Mouse (Mus musculus) embryonic facial prominence, embryonic 10.5 days (tissue): ENCODE data around the gene Adh6a. TPM values are rescaled to one million over a fixed set of nuclear protein-coding genes. Genes with fewer than 3 reads are reported as not detected.

Experiments
- DNase-seq: peaks from one replicate; pipeline ENCODE4 v3.0.0-alpha.2; 2017; ENCODE audit warnings: low spot score
- H3K27ac ChIP-seq: fragments of 300-500 bp; sonication (generic); replicated peaks from 2 replicates; pipeline ENCODE4 v1.5.1; 2016; ENCODE audit warnings: mild to moderate bottlenecking
- H3K27me3 ChIP-seq: fragments of 300-500 bp; sonication (generic); replicated peaks from 2 replicates; pipeline ENCODE4 v1.6.1; 2016; ENCODE audit warnings: low read depth, mild to moderate bottlenecking; ENCODE audit not compliant: poor library complexity, severe bottlenecking
- H3K36me3 ChIP-seq: fragments of 300-500 bp; sonication (generic); replicated peaks from 2 replicates; pipeline ENCODE4 v1.6.1; 2016; ENCODE audit warnings: mild to moderate bottlenecking, moderate library complexity
- H3K4me1 ChIP-seq: fragments of 300-500 bp; sonication (generic); 2 replicates; pipeline ENCODE4 v1.6.1; 2016
- H3K4me3 ChIP-seq: fragments of 300-500 bp; sonication (generic); 2 replicates; pipeline ENCODE4 v1.5.1; 2016; ENCODE audit warnings: mild to moderate bottlenecking, moderate library complexity
- H3K9me3 ChIP-seq: fragments of 300-500 bp; sonication (generic); 2 replicates; pipeline ENCODE4 v1.6.1; 2016; ENCODE audit warnings: mild to moderate bottlenecking
- WGBS: fragments of 180-500 bp; shearing (Covaris S2); methylation state at CpG from one replicate; pipeline ENCODE4 v1.1.7; 2016; 5-methylcytosine and 5-hydroxymethylcytosine counted together
- polyA plus RNA-seq: library from polyadenylated mRNA; unstranded; fragments of >200 nt; fragmentation: Nextera tagmentation; extraction: Ambion mirVana; gene quantifications from 2 replicates; pipeline ENCODE4 v1.2.1, GENCODE M21; 2016

Adh6a gene
- polyA plus RNA-seq, 1 experiment from 2014 or later: not detected

DNA sequence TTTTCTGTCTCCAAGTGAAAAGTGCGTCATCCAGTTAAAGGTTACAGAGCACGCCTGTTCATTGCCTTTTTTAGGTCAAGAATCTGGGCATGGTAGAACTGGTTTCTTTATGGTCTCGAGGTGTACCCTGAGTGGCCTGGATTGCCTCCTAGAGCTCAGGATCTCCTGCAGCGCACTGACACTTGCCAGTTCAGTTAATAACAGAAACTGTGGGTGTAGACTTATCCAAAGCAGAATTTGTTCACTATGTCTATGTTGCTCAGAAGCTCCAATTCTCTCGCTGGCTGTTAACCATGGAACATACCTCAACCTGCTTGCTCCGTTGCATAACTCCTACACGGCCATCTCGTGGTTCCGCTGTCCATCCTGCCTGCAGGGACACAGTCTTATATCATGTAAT is 13.0 kb upstream of the Adh6a start:
- no peaks in the 10 kb centered on the region for H3K27me3 ChIP-seq
- peaks cover 17% of the 10 kb centered on the region for H3K4me1 ChIP-seq
- H3K36me3 ChIP-seq: no peaks in the 10 kb centered on the region
- no peak overlapping the region for H3K27ac ChIP-seq
- H3K4me3 ChIP-seq: no peak overlapping the region
- no peak for DNase-seq
- peaks cover 11% of the 10 kb centered on the region for H3K9me3 ChIP-seq
- WGBS: 92% methylated on average over 9 of the region's 9 CpGs

DNA sequence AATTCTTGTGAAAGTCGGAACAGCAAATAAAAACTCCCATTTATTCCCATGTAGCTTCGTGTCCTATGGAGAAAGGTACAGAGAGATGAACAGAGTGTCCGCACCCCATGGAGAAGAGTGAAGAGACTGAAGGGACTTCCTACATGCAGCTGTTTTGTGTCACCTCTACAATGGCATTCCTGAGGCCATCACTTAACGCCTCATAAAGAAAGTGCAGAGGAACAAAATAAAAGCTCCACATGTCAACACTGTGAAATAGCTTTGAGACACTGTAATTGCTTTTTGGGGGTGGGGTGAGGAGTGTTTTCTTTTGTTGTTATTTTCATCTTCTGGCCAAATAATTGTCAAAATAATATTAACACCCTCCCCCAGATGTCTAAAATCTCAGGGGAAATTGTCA is 10.4 kb upstream of the Adh6a start:
- H3K27ac ChIP-seq: no peak overlapping the region
- H3K27me3 ChIP-seq: no peaks in the 10 kb centered on the region
- H3K4me3 ChIP-seq: no peak overlapping the region
- H3K9me3 ChIP-seq: peaks cover 10% of the 10 kb centered on the region
- no peak for DNase-seq
- H3K4me1 ChIP-seq: peaks cover 31% of the 10 kb centered on the region
- no peaks in the 10 kb centered on the region for H3K36me3 ChIP-seq
- WGBS: 75% methylated on average over 4 of the region's 4 CpGs

DNA sequence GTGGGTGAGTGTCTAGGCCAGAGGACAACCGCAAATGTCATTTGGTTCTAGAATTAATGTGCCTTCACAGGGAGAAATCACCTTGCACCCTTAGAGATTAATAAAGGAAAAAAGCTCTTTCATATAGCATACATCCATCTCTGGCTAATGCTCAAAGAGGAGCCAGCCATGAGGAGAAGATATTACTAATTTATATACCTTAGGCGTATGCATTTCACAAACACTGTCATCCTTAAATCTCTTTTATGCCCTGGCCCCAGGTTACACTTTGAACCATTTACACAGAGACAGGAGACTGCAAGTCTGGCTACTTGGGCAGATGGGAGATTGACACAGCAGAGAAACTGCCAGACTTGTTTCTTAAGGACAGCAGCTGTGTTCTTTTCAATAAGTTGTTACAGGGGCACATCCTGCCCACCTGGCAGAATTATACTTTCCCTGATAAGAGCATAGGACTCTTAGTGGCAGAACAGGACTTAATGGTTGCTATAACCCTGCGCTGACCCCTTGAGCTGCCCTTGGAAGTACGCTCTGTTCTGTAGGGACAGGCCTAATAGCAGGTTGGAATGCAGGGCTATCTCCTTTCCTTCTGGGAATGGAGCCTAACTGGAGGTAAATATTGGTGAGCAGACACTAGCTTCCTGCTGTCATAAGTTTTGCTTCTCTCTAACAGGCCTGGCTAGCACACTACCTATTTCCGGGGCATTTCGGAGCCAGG is 9.2 kb upstream of the Adh6a start:
- WGBS: 79% methylated on average over 6 of the region's 6 CpGs
- H3K4me3 ChIP-seq: no peak overlapping the region
- H3K9me3 ChIP-seq: 0 out of 2 replicates have a peak, but pooled peaks cover 2% of the 10 kb centered on the region
- no peak overlapping the region; the same call in 1 of the 2 replicates for H3K27ac ChIP-seq
- DNase-seq: peak; percentile 12
- H3K36me3 ChIP-seq: no peaks in the 10 kb centered on the region
- no peaks in the 10 kb centered on the region for H3K27me3 ChIP-seq
- peaks cover 31% of the 10 kb centered on the region for H3K4me1 ChIP-seq

DNA sequence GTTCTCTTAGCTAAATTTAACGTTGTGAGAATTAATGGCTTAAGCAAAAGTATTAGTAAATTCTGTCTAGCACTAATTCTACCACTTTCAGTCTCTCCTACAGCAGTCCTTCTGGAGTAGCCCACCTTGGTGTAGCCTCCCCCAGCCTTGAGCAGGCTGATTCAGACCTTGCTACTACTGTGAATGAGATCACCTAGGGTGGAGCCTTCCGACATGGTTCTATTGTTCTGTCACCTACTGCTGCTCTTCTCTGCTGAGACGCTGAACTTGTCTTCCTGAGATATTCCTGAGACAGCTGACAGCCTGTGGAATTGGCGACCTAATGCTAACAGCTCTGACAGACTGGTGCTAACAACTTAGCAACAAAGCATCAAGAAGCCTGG is 8.6 kb upstream of the Adh6a start:
- 64% methylated on average over 4 of the region's 4 CpGs for WGBS
- H3K27me3 ChIP-seq: no peaks in the 10 kb centered on the region
- H3K4me1 ChIP-seq: peaks cover 31% of the 10 kb centered on the region
- H3K4me3 ChIP-seq: no peak overlapping the region
- H3K36me3 ChIP-seq: no peaks in the 10 kb centered on the region
- H3K9me3 ChIP-seq: no peaks in the 10 kb centered on the region
- no peak overlapping the region for H3K27ac ChIP-seq
- no peak for DNase-seq

DNA sequence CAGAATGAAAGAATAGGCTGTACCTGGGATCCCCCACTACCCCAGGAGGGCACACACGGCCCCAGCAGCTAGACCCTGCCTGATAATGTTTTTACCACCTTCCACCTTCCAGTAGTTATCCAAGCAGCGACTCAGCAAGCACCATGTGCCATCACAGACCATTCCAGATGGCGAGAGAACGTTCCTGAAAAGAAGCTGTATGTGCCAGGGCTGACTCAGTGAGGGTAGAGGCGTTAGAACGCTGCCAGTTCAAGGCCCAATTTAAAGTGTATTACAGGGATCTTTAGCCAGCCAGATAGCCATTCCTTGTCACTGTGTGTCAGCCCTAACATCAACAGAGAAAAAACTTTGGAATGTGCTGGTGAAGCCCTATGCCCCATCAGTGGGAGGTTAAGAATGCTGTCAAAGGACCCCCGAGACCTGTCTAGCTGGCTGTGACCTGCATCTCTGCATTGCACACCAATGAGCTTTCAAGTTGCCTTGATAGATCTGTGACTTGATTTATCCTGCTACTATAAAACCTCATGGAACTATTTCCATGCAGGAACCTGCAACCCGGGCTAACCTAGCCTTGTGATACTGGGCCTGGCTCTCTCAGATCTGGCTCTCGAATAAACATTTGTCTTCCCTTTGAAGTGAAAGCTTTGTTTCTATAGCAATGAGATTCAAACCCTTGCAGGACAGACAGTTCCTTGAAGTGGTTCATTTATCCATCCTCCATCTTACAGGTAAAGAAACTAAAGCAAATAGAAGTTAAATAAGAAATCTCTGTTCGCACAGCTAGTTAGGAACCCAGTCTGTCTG is 7.4 kb upstream of the Adh6a start:
- H3K27ac ChIP-seq: peak overlapping the region; percentile 54; the same call in 1 of the 2 replicates
- no peaks in the 10 kb centered on the region for H3K36me3 ChIP-seq
- WGBS: 74% methylated on average over 10 of the region's 10 CpGs
- H3K9me3 ChIP-seq: no peaks in the 10 kb centered on the region
- no peak overlapping the region for H3K4me3 ChIP-seq
- DNase-seq: no peak
- H3K4me1 ChIP-seq: peaks cover 31% of the 10 kb centered on the region
- H3K27me3 ChIP-seq: no peaks in the 10 kb centered on the region

DNA sequence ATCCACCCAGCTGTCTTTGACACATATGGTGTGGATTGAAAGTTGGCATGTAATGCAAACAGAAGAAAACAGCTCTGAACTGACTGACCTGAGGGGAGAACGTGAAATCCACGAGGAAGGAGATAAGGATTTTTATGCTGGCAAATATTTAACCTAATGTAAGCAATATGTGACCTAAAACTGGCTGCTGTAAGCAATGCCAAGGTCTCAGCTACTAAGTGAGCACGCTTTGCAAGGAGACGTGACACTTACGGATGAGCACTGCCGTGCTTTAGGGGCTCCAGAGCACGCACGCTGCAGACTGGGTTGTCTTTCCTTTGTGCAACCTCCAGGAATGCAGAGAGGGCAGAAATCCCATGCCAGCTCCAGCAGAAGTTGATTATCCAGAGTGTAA is 6.8 kb upstream of the Adh6a start:
- DNase-seq: no peak
- peak overlapping the region; percentile 54 for H3K27ac ChIP-seq

DNA sequence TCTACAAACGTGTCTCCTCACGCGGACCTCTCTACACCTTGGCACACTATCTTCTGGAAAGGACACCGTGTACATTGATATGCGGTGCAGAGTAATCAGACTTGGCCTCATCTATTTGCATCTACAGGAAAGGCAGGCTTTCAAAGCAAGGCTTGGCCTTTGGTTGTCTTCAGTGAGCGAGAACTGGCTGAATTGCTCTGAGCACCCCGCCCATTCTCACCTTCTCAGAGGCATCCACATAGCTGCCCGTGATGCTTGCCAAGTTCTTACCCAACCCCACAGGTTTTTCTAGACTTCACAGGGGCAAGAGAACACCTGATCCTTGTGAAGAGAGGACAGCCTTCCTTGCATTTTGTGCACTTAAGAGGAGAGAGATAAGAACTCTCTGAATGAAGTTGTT is 3.2 kb upstream of the Adh6a start:
- H3K4me1 ChIP-seq: peaks cover 15% of the 10 kb centered on the region
- H3K36me3 ChIP-seq: no peaks in the 10 kb centered on the region
- no peak overlapping the region for H3K27ac ChIP-seq
- no peak for DNase-seq
- 91% methylated on average over 8 of the region's 8 CpGs for WGBS
- no peaks in the 10 kb centered on the region for H3K27me3 ChIP-seq
- no peaks in the 10 kb centered on the region for H3K9me3 ChIP-seq
- H3K4me3 ChIP-seq: no peak overlapping the region

More for the DNA sequence above, 6.8 kb upstream of the Adh6a start:
- Histone ChIP-seq H3K27me3 (no peaks in the 10 kb centered on the region), H3K4me3 (no peak overlapping the region), H3K36me3 (no peaks in the 10 kb centered on the region), H3K4me1 (peaks cover 31% of the 10 kb centered on the region), H3K9me3 (no peaks in the 10 kb centered on the region)
- WGBS: 59% methylated on average over 8 of the region's 8 CpGs

DNA sequence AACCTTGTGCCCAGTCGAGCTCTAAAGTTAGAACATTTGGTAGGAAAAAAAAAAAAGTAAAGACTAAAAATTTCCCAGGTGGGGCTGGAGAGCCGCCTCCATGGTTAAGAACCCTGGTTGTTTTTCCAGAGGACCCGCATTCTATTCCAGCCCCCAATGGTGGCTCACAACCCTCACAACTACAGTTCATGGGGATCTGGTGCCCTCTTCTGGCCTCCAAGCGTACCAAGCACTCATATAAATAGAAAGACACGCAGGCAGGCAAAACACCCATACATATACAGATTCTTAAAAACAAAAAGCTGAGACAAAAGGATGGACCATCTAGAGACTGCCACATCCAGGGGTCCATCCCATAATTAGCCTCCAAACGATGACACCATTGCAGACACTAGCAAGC is 2.1 kb upstream of the Adh6a start:
- H3K27ac ChIP-seq: no peak overlapping the region

DNA sequence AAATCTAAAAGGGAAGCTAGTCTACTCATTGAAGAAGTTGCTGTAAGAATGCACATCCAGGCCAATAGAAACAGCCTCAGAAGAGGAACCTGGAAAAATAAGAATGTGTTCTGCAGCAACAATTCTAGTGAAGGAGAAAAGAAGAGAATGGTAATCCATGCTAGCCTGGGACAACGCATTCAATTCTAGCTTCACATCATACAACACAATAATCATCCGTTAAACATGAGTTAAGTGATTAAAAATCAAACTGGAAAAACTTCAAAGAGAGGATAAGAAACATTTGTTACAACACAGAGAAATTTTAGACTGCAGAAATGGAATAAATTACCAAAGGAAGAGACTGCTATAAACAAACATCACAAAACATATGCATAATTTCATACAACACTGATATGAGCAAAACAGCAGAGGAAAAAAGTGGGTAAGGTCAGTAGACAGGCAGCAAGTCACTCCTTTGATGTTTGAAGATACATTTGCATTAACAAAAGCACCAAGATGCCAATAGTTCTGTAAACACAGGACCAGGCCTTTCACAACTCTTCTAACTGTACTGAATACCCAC is 3.9 kb downstream of the Adh6a start:
- Histone ChIP-seq H3K27me3 (no peaks in the 10 kb centered on the region), H3K9me3 (no peaks in the 10 kb centered on the region), H3K4me3 (no peak overlapping the region), H3K4me1 (no peaks in the 10 kb centered on the region), H3K36me3 (no peaks in the 10 kb centered on the region), H3K27ac (no peak overlapping the region)
- 86% methylated on average over 2 of the region's 2 CpGs for WGBS
- no peak for DNase-seq

More for the DNA sequence above, 2.1 kb upstream of the Adh6a start:
- no peaks in the 10 kb centered on the region for H3K36me3 ChIP-seq
- H3K4me1 ChIP-seq: peaks cover 6% of the 10 kb centered on the region; the same call in 1 of the 2 replicates
- no peaks in the 10 kb centered on the region for H3K9me3 ChIP-seq
- no peaks in the 10 kb centered on the region for H3K27me3 ChIP-seq
- WGBS: 80% methylated on average over 6 of the region's 6 CpGs
- no peak for DNase-seq
- H3K4me3 ChIP-seq: no peak overlapping the region

DNA sequence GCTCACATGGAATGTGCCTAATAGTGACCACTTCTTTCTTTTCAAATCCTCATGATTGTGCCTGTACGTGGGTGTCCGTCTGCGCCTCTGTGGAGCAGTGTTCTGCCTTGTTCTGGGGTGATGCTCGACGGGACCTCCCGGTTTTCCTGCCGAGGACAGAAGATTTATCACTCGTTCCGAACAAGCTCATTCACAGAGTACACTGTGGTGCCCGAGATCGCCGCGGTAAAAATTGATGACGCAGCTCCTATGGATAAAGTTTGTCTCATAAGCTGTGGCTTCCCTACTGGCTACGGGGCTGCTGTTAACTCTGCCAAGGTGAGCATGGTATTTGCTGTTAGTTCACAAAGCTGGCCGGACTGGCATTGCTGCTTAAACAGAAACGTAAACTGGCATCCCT is 11.9 kb downstream of the Adh6a start:
- no peaks in the 10 kb centered on the region for H3K36me3 ChIP-seq
- no peak for DNase-seq
- H3K4me3 ChIP-seq: no peak overlapping the region
- no peaks in the 10 kb centered on the region for H3K27me3 ChIP-seq
- 94% methylated on average over 17 of the region's 17 CpGs for WGBS
- H3K9me3 ChIP-seq: no peaks in the 10 kb centered on the region
- no peaks in the 10 kb centered on the region for H3K4me1 ChIP-seq
- no peak overlapping the region for H3K27ac ChIP-seq

DNA sequence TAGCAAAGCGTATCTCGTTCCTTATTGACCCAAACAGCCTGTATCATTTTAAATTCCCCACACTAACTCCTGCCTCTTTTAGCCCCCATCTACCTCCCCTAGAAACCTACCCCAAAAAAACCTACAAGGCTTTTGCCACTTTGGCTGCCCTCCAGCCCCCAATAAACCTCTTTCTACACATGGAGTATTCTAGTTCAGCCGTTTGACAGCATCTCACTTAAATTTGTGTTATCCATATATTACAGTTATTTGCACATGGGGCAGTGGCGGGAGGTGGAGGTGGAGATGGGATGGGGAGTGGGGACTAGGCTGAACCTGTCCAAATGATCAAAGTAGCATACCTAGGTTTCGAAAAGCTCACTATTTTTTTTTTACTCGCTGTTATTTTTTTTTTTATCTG is 12.4 kb downstream of the Adh6a start:
- Histone ChIP-seq H3K27ac (no peak overlapping the region), H3K9me3 (no peaks in the 10 kb centered on the region), H3K4me3 (no peak overlapping the region), H3K36me3 (no peaks in the 10 kb centered on the region), H3K27me3 (no peaks in the 10 kb centered on the region), H3K4me1 (no peaks in the 10 kb centered on the region)
- no peak for DNase-seq
- 94% methylated on average over 6 of the region's 6 CpGs for WGBS

DNA sequence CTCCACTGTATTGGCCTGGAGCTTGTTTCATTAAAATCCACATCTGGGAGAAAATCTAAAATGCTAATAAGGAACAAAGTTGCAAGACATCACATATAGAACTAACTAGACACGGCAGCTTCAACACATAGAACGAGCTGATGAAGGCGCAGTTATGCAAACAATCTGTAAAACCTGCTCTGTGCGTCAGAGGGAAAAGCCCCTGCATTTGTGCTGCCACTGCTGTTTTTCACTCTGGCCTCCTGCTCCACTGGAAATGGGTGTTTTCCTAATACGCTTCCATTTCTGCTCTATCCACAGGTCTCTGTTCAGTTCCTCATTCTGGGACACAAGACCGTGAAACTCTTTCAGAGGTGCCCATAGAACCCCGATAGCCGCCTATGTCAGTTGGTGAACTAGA is 20.8 kb downstream of the Adh6a start:
- Histone ChIP-seq H3K27ac (no peak overlapping the region), H3K4me1 (no peaks in the 10 kb centered on the region), H3K4me3 (no peak overlapping the region), H3K27me3 (no peaks in the 10 kb centered on the region), H3K9me3 (no peaks in the 10 kb centered on the region), H3K36me3 (no peaks in the 10 kb centered on the region)
- WGBS: 87% methylated on average over 8 of the region's 8 CpGs
- DNase-seq: no peak

DNA sequence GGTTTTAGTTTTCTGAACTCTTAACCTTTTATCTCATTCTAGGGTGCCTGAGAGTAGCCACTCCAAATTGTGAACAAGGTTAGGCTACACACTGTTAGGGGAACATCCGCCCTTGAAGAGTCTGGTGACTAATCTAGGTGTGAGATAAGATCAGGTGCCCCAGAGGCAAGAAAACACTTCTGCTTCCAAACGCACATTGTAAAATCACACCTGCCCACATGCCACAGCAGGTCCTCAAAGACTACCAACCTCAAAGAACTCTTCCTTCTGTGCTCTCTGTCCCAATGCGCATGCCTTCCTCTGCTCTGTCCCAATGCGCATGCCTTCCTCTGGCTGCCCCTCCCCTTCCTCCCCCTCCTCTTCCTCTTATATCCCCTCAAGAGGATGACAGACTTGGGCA is 21.2 kb downstream of the Adh6a start:
- Histone ChIP-seq H3K27me3 (no peaks in the 10 kb centered on the region), H3K4me3 (no peak overlapping the region), H3K36me3 (no peaks in the 10 kb centered on the region), H3K4me1 (no peaks in the 10 kb centered on the region), H3K9me3 (no peaks in the 10 kb centered on the region), H3K27ac (no peak overlapping the region)
- DNase-seq: no peak
- 82% methylated on average over 4 of the region's 4 CpGs for WGBS
